Mouse (Mus musculus) mouse embryonic stem cell (cell line): ENCODE measurements at regions not wholly inside any gene's neighbourhood (a gene's known extent, or its start where the extent isn't known, plus 50 kb on each side); places are given as distances from the start of the nearest gene placed in this dataset.

Experiments used
- in situ Hi-C, 2 experiments: fragments of 300-500 bp; cut with MboI; formaldehyde crosslinking; loops; 1 replicate in 1 of 2; 3 replicates in 1 of 2; pipeline ENCODE4 v1.14.3; 2019 to 2020; ENCODE audit warnings: low sequenced_read_pairs in 2 of 2, low pct_unique_long_range_greater_than_20kb in 1 of 2, mixed read lengths in 1 of 2; ENCODE audit not compliant: unreplicated experiment in 1 of 2

DNA sequence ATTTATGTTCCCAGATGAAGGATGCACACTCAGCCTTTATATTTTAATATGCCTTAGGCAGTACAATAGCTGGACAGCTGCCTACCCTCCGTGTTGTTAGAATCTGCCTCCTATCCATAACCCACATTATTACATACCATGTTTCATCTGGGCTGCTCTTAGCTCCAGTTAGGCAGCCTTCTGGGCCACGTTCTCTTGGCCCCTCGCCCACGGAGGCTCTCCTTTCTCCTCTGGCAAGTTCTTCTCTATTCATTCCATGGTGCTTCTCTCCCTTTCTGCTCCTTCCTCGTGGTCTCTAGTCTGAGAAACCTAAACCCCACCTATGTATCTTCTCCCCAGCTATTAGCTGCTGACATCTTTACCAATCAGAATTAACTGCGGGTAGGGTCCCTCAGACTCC lies 152.7 kb upstream of the Hs6st1 start:
- in situ Hi-C loops, result no loop called here

DNA sequence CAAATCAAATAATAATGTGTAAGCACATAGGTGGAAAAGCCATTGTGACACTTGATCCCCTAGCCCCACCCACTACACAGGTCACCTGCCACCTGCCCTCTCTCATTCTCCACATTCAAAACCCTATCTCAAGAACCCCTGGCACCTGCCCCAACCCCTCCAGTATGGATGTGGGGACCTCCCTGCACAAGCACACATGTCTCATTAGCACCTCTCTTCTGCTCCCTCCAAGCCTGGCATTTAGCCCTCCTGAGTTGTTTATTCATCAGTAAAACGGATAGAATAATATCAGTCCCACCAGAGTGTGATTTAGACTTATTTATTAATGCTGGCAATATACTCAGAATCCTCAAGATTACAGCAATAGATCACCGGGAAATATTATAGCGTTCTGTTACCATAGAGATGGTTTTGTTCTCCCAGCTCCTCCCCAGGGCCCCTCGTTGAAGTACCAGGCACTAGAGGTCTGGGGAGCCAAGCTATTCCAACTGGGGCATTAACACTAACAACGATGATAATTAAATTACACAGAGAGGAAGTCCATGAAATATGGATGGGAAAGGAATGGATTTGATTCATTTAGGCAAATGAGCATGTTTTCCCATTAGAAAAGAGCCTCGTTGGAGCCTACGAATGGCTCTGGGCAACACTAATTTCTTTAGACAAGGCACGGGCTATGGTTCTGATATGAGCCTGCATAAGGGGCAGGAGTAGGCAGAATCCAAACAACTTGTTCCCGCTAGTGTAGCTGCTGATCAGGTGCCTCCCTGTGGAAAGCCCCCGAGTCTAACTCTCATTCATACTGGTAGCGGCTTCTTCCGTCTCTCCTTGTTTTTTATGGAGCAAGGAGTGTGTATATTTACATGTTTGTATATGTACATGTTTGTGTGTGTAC lies 148.1 kb upstream of the Hs6st1 start:
- in situ Hi-C loops, result no loop called here

DNA sequence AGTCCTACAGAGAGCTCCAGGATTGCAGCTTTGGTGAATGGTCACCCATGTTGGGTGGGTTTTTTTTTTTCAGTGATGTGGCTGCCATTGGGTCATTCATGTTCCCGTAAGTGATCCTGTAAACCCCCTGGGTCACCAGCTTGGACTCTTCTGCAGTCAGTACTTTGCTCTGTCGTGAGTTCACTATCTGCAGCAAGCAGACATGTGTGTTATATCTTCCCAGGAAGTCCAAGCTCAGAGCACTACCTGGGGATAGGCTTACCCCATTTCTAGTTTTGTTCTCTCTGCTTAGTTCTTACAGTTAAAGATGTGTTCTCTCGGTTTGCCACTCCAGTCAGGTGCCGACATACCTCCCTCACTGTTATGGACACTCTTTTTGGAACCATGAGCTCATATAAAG lies 143.4 kb upstream of the Hs6st1 start:
- in situ Hi-C loops, result no loop called here

DNA sequence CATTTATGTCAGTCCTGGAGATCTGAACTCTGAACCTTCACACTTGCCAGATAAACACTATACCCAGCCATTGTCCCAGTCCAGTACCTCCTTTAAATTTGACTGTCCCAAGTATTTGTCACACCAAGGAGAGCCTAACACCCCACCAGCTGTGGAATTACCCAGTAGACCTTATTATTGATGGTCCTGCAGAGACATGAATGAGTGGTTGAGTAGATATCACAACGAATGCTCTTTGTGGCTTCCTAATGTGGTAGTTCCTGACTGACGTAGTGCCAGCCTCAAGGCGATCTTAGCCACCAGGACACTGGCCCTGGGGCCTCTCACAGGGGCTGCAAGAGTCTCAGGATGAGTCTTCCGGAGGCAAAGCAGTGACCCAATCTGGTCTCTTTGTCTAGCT lies 142.9 kb upstream of the Hs6st1 start:
- in situ Hi-C loops, result no loop called here

DNA sequence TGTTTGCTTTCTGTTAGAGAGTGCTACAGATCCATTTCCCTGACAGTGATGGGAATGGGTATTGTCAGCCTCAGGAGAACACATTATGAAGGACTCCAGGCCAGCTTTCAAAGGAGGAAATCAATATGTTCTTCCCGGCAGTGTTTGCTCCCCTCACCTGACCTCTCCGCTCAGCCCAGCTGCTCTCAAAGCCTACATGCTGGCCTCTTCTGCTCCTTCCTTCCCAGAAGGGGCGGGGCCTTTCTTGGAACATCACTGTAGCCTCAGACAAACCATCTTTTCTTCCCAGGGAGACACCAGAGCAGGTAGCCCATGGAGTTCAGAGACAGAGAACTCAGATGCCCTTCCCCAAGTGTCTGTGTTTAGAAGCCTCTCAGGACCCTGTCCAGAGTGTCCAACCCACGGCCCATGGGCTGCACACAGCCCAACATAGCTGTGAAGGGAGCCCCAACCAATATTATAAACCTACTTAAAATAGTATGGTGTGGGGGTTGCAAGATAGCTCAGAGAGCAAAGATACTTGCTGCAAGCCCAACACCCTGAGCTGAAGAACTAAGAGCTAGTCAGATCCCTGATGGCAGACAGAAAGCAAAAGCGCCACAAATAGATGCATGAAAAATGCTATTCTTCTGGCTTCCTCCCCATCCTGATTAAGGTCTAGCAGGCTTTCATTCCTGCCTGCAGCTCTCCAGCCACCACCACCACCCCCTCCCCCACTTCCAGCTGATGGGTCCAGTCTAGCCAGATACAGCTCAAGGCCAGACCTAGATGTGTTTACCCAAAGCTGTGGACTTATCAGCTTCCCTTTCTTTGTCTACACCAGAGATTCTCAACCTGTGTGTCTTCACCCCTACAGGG lies 141.8 kb upstream of the Hs6st1 start:
- in situ Hi-C loops, result no loop called here

GRCm38 (mm10) chr1:35927049-35927415 lies 141.2 kb upstream of the Hs6st1 start:
- in situ Hi-C loops, result no loop called here

GRCm38 (mm10) chr1:35930351-35930750 lies 137.8 kb upstream of the Hs6st1 start:
- in situ Hi-C loops, result no loop called here

DNA sequence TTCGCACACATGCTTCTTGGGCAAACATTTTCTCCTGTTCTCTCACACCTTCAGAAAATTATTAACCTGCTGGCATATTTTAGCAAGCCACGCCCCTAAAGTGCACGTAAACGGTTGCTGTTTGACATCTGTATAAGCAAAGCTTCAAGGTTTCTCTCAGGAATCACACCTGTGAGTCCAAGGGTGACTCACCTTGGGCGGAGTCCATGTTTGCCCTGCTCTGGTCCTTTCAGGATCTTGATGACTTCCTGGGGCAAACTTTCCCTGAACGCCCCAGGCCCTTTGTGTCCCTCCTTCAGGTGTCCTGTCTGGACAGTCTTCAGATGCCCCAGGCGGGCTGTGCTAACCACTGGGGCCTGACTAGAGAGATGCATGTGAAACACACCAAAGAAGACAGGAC lies 137.1 kb upstream of the Hs6st1 start:
- in situ Hi-C loops, result no loop called here

GRCm38 (mm10) chr1:35933511-35933910 lies 134.7 kb upstream of the Hs6st1 start:
- in situ Hi-C loops, result no loop called here

- in situ Hi-C loops, result no loop called here
Observed at GRCm38 (mm10) chr1:35935099-35935651, 133.0 kb upstream of the Hs6st1 start.

DNA sequence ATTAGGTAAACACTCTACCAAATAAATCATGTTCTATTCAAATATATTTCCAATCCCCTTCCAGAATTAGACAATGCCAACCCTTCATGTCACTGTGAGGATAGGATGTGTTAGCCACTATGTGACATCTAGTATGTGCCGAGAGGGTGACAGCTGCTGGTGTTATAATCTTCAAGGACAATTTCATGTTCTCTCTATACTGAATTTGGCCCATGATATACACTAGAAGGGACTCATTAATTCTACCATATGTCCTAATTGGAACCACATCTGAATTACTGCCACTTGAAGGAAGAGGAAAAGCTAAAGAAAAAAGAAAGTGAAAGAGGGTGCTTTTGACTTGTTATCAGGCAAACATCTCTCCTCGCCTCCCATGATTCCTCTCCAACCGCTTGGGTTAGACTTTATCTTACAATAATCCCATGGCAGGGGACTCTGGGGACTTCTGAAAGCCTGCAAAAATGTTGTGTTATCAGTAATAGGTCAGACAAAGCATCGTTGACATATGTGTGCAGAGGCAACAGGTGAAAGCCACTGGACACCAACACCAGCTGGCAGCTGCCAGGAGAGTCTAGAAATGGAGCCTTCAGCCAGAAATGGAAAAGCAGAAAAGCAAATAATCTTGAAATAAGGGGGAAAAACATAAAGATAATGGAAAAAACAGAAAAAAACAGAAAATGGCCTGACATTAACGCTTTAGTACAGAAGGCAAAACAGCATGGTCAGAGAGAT lies 131.7 kb upstream of the Hs6st1 start:
- in situ Hi-C loops, result no loop called here

DNA sequence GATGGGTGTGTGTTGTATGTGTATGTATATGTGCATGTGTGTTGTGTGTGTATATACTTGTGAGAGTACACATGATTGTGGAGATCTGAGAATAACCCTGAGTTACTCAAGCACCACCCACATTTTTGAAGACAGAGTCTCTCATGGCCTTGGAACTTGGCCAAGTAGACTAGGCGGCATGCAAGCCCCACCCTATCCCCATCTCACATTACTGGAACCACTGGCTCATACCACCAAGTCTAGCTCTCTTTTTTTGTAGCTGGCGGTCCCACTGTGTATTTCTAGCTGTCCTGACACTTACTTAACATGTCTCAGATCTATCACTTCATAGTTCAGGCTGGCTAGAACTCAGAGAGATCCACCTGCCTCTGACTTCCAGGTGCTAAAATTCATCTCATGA lies 128.0 kb upstream of the Hs6st1 start:
- in situ Hi-C loops, result no loop called here

- in situ Hi-C loops, result no loop called here
Observed at GRCm38 (mm10) chr1:35941642-35942077, 126.5 kb upstream of the Hs6st1 start.

GRCm38 (mm10) chr1:35942222-35942621 lies 126.0 kb upstream of the Hs6st1 start:
- in situ Hi-C loops, result no loop called here

GRCm38 (mm10) chr1:35943800-35944199 lies 124.4 kb upstream of the Hs6st1 start:
- in situ Hi-C loops, result no loop called here

GRCm38 (mm10) chr1:35944376-35944775 lies 123.8 kb upstream of the Hs6st1 start:
- in situ Hi-C loops, result no loop called here

DNA sequence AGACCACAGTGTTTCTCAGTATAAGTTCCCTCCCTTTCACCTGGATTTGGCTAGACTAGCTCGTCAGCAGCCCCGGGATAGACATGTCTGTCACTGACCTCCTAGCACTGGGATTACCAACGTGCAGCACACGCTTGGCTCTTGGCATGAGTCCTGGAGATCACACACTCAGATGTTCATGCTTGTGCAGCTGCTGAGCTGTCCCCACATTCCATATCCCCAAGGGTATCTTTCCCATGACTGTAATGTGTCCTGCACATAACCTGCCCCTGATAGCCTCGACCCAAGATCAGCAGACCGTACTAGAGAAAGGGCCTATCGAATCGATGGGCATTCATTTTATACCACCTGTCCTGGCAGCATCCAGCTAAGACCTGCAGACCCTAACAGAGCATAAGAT lies 123.4 kb upstream of the Hs6st1 start:
- in situ Hi-C loops, result no loop called here

DNA sequence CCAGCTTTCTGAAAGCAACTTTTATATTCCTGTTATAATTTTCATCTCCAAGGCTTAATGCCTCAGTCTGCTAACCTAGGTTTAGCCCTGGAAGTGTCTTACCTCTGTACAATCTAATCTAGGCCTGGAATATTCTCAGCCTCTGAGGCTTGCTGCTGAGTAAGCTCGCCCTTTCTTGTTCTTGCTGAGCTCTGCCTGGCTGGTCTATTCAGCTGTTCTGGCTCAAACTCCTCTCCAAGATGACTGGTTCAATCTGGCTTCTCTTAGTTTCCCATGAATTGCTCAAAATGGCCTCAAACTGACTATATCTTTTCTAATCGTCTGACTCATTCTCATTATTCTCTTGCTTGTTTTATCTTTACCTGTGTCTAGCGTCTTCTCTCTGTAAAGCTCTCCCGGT lies 122.6 kb upstream of the Hs6st1 start:
- in situ Hi-C loops, result no loop called here

DNA sequence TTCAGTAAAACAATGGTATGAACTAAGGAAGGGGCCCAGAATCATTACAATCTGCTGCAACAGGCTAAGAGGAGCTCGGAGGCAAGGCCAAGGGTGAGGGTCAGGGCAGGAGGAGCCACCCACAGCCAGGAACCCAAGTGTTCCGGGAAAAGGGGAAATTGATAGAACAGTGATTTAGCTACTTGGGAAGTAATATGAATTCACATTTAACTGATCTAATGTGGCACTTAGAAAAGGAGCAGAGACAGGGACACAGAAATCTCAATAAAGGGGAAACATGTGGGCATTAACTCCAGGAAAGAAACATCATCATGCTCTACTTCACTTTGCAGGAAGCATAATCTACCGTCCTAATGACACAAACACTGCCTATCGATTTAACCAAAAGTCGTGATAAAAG lies 120.1 kb upstream of the Hs6st1 start:
- in situ Hi-C loops, result no loop called here
